Mouse (Mus musculus) intestine, embryonic 14.5 days (tissue): ENCODE results near the gene Nes. TPM values are rescaled to one million over a fixed set of nuclear protein-coding genes. Genes with fewer than 3 reads are reported as not detected.

Source experiments
- ATAC-seq: fragments of 200-750 bp; cut with Nextera tagmentation; replicated peaks from 2 replicates; pipeline ENCODE4 v1.8.0; 2017; ENCODE audit warnings: low read depth, moderate number of reproducible peaks, moderate TSS enrichment, moderate library complexity; ENCODE audit not compliant: low FRiP score, low TSS enrichment
- DNase-seq: peaks from one replicate; pipeline ENCODE4 v3.0.0-alpha.2; 2018; ENCODE audit warnings: low spot score
- H3K27ac ChIP-seq: fragments of 300-500 bp; sonication (generic); 2 replicates; pipeline ENCODE4 v1.5.1; 2014; ENCODE audit warnings: low read depth, mild to moderate bottlenecking, control low read depth
- H3K27me3 ChIP-seq: fragments of 300-500 bp; sonication (generic); replicated peaks from 2 replicates; pipeline ENCODE4 v1.6.1; 2014; ENCODE audit warnings: low read length, control low read depth; ENCODE audit not compliant: control insufficient read depth, insufficient read depth
- H3K36me3 ChIP-seq: fragments of 300-500 bp; sonication (generic); 2 replicates; pipeline ENCODE4 v1.6.1; 2014; ENCODE audit warnings: low read length, control low read depth; ENCODE audit not compliant: control insufficient read depth, insufficient read depth
- H3K4me1 ChIP-seq: fragments of 300-500 bp; sonication (generic); replicated peaks from 2 replicates; pipeline ENCODE4 v1.6.1; 2014; ENCODE audit warnings: low read length, control low read depth, mixed read lengths; ENCODE audit not compliant: control insufficient read depth, insufficient read depth
- H3K4me2 ChIP-seq: fragments of 300-500 bp; sonication (generic); 2 replicates; pipeline ENCODE4 v1.6.1; 2014; ENCODE audit warnings: low read length
- H3K4me3 ChIP-seq: fragments of 300-500 bp; sonication (generic); 2 replicates; pipeline ENCODE4 v1.5.1; 2014; ENCODE audit warnings: low read depth, low read length, control low read depth, mixed read lengths
- H3K9ac ChIP-seq: fragments of 300-500 bp; sonication (generic); 2 replicates; pipeline ENCODE4 v1.6.1; 2014; ENCODE audit warnings: mild to moderate bottlenecking, low read length
- H3K9me3 ChIP-seq: fragments of 300-500 bp; sonication (generic); 2 replicates; pipeline ENCODE4 v1.6.1; 2016; ENCODE audit warnings: low read length, control low read depth; ENCODE audit not compliant: control insufficient read depth
- whole genome bisulfite sequencing: fragments of 180-500 bp; shearing (Covaris S2); extraction: QIAGEN DNeasy Blood & Tissue Kit; methylation state at CpG from one replicate; pipeline ENCODE4 v1.1.7; 2014; 5-methylcytosine and 5-hydroxymethylcytosine counted together
- polyA plus RNA-seq: library from polyadenylated mRNA; unstranded; fragments of >200 nt; fragmentation: Nextera tagmentation; extraction: Ambion mirVana; gene quantifications from 2 replicates; pipeline ENCODE4 v1.2.1, GENCODE M21; 2014

The Nes gene
- polyA plus RNA-seq, 1 experiment from 2014 or later: 13.4 TPM

DNA sequence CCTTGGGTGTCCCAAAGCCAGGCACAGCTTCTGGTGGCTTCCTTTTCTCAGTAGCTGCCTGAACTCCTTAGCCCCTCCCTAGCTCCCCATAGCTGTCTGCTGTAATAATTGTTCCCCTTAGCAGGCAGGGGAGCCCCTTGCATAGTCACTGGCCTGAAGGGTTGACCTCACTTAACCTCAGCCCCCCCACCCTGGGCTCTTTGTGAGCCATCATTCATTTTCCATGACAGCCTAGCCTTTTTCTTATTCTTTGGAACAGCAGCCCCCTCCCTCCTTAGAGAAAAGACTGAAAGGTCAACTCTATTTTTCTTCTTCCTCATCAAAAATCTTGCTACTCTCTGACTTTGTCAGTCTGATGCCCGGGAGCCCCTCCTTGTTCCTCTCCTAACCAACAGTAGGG, 11.9 kb upstream of the Nes start:
- no peak overlapping the region for H3K27ac ChIP-seq
- 39% methylated on average over 1 of the region's 1 CpGs for WGBS
- no peak for ATAC-seq
- no peak overlapping the region for H3K4me3 ChIP-seq
- no peaks in the 10 kb centered on the region for H3K27me3 ChIP-seq
- no peak overlapping the region for H3K4me2 ChIP-seq
- no peaks in the 10 kb centered on the region for H3K36me3 ChIP-seq
- no peak overlapping the region for H3K9ac ChIP-seq
- H3K9me3 ChIP-seq: no peaks in the 10 kb centered on the region
- H3K4me1 ChIP-seq: peaks cover 10% of the 10 kb centered on the region; the same call in 1 of the 2 replicates
- no peak for DNase-seq

DNA sequence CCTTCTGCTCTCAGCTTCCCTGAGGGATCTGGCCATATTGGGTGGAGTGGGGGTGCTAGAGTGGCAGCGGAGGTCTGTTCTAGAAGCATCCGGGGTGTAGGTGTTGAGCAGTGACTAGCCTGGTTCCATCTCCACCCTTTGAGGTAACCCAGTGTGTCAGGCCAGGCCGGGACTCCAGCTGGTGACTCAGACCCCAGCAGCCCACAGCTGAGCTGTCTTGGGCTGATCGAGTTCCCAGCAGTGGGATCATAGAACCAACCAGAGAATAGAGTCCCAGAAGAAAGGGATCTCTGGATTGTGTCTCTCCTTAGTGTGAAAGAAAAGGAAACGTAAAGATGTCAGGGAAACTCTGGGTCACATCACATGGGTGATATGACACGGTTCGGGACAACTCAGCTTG, 11.5 kb upstream of the Nes start:
- Histone ChIP-seq H3K4me1 (peaks cover 10% of the 10 kb centered on the region; the same call in 1 of the 2 replicates), H3K36me3 (no peaks in the 10 kb centered on the region), H3K9ac (no peak overlapping the region), H3K4me3 (no peak overlapping the region), H3K27me3 (no peaks in the 10 kb centered on the region), H3K27ac (peak overlapping the region; percentile 96; the same call in 1 of the 2 replicates), H3K9me3 (no peaks in the 10 kb centered on the region), H3K4me2 (no peak overlapping the region)
- ATAC-seq (no peak), DNase-seq (no peak)
- WGBS: 58% methylated on average over 7 of the region's 7 CpGs

DNA sequence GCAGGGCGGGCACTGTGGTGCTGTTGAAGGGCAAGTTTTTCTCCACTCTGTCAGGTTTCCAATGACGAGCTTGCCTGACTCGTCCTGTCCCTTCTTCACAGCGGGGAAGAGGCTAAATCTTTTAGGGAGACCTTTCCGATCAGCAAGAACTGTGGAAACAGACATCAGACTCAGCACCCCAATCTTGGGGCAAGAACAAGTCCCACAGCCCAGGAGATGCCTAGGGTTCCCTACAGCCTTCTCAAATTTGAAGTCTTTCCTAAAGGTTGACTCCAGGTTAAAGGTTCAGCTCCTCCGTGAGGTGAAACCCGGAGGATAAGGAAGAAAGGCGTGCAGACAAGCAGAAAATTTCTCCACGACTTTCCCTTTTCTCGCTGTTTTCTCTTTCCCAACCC, 10.7 kb upstream of the Nes start:
- WGBS: 13% methylated on average over 10 of the region's 10 CpGs
- no peak for ATAC-seq
- Histone ChIP-seq H3K4me2 (peak overlapping the region; percentile 69), H3K4me1 (peaks cover 10% of the 10 kb centered on the region; the same call in 1 of the 2 replicates), H3K36me3 (no peaks in the 10 kb centered on the region), H3K27ac (peak overlapping the region; percentile 96), H3K27me3 (no peaks in the 10 kb centered on the region), H3K9me3 (no peaks in the 10 kb centered on the region), H3K9ac (peak overlapping the region; percentile 57), H3K4me3 (peak overlapping the region; percentile 34)
- DNase-seq: no peak

DNA sequence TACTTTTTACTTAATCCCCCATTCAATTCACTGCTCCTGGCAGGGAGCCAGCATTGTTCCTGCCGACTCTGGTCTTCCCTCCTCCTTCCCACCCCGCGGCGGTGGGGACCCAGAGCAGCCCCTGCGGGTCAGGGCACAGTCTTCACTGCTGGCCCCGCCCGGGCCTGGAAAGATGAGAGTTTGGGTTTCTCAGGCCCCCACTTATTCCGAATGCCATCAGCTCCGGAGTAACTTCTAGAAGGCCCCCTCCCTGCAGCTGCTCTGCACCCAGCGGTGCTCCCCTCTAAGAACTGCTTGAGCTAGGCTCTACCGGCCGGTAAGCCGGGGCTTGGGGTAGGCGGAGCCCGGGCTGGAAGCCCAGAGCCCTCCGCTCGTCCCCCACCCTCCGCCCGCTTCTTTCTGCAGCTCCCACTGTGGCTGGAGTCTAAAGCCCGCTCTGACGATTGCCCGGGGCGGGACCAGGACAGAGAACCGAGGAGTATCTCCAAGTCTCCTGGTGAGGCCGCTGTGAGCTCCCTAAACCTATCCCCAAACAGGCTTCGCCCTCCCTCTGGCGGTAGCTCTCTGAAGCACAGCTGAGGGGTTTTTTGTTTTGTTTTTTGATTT, 10.2 kb upstream of the Nes start:
- H3K4me3 ChIP-seq: peak overlapping the region; percentile 34
- under 1% methylated on average over 27 of the region's 27 CpGs for WGBS

DNA sequence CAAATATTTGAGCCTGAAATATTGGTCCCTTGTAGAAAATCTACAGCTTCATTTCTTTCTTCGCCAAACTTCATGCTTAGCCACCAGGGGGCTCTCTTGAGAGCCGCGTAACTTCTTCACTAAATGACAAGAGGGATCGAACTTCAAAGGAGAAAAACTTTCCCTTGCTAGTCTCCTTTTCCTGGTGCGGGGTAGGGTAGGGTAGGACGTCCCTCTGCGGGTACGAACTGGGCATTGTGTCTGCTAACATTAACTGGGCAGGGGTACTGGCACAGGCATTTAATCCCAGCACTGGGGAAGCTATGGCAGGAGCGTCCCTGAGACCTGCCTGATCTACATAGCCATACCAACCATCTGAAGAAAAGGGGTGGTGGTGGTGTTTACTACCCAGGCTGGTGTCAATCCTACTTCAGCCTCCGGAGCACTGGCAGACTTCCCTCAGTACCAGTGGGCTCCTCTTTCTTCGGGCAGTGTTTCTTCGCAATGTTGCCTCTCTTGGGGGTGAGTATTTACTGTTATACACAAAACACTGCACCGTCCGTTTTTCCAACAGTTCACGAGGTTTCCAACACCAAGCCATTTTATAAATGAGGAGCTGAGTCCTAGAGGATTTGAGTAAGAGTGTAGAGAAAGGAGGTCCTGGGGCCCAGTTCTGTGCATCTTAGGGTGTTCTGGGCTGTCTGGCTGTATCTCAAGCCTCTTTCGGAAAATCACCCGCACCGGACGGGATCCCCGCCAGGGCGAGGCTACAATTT, 517 bp upstream of the Nes start:
- peak; percentile 85 for DNase-seq
- 2% methylated on average over 21 of the region's 21 CpGs for WGBS
- ATAC-seq: 0 out of 2 replicates have a peak, but pooled peaks have one; percentile 37

More for the DNA sequence above, 10.2 kb upstream of the Nes start:
- Histone ChIP-seq H3K27me3 (no peaks in the 10 kb centered on the region), H3K36me3 (no peaks in the 10 kb centered on the region), H3K4me1 (peaks cover 10% of the 10 kb centered on the region; the same call in 1 of the 2 replicates), H3K9ac (peak overlapping the region; percentile 57), H3K27ac (peak overlapping the region; percentile 96), H3K4me2 (peak overlapping the region; percentile 69), H3K9me3 (no peaks in the 10 kb centered on the region)
- DNase-seq (peak; percentile 94), ATAC-seq (peak; percentile 97)

DNA sequence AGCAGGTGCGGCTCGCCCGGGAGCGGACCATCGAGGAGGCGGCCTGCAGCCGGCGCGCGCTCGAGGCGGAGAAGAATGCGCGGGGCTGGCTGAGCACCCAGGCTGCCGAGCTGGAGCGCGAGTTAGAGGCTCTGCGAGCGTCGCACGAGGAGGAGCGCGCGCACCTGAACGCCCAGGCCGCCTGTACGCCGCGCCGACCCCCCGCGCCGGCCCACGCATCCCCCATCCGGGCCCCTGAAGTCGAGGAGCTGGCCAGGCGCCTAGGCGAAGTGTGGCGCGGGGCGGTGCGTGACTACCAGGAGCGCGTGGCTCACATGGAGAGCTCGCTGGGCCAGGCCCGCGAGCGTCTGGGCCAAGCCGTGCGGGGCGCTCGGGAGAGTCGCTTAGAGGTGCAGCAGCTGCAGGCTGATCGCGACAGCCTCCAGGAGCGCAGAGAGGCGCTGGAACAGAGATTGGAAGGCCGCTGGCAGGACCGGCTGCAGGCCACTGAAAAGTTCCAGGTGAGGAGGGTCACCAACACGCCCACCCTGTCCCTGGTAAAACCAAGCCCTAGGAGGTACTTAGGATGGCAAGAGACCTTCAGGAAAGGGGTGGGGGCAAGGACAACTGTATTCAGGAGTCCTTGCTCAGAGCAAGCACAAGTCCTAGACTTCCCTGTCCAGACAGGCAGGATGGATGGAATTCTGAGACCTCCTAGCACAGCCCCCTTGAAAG, 768 bp downstream of the Nes start:
- peaks cover 14% of the 10 kb centered on the region for H3K36me3 ChIP-seq
- H3K27me3 ChIP-seq: no peaks in the 10 kb centered on the region
- peak overlapping the region; percentile 56 for H3K4me3 ChIP-seq
- DNase-seq (no peak), ATAC-seq (peak; percentile 51)
- H3K27ac ChIP-seq: no peak overlapping the region
- peaks cover 37% of the 10 kb centered on the region for H3K4me1 ChIP-seq
- peak overlapping the region; percentile 86 for H3K4me2 ChIP-seq
- no peaks in the 10 kb centered on the region for H3K9me3 ChIP-seq
- H3K9ac ChIP-seq: peak overlapping the region; percentile 61
- WGBS: under 1% methylated on average over 53 of the region's 60 CpGs

More for the DNA sequence above, 517 bp upstream of the Nes start:
- Histone ChIP-seq H3K27ac (no peak overlapping the region; the same call in 1 of the 2 replicates), H3K4me1 (peaks cover 37% of the 10 kb centered on the region), H3K9ac (peak overlapping the region; percentile 23; the same call in 1 of the 2 replicates), H3K36me3 (peaks cover 2% of the 10 kb centered on the region; the same call in 1 of the 2 replicates), H3K9me3 (no peaks in the 10 kb centered on the region), H3K4me3 (peak overlapping the region; percentile 56), H3K27me3 (no peaks in the 10 kb centered on the region), H3K4me2 (peak overlapping the region; percentile 86)

DNA sequence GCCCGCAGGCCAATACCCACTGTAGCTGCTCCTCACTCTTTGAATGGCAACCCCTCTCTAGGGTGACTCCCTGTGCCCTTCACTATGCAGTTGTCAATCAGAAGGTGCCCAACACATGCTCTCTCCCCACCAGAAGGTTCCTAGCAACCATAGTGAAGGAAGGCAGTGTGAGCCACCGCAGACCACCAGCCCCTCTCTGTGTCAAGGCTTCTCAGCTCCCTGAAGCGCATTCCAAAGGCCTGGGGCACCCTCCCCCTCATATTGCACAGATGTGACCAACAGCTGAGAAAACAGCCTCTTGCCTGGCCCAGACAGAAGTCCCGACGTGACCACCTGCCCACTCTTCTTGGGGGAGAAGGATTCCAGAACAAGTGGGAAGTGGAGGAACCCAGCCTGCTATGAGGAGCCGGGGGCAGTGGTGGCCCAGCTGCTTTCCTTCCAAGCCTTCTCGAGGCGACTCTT, 1.4 kb downstream of the Nes start:
- H3K27ac ChIP-seq: no peak overlapping the region
- H3K4me1 ChIP-seq: peaks cover 37% of the 10 kb centered on the region
- no peak for DNase-seq
- peaks cover 19% of the 10 kb centered on the region for H3K36me3 ChIP-seq
- 18% methylated on average over 8 of the region's 8 CpGs for WGBS
- peak overlapping the region; percentile 61 for H3K9ac ChIP-seq
- no peaks in the 10 kb centered on the region for H3K9me3 ChIP-seq
- H3K4me3 ChIP-seq: peak overlapping the region; percentile 56
- peak overlapping the region; percentile 86 for H3K4me2 ChIP-seq
- no peaks in the 10 kb centered on the region for H3K27me3 ChIP-seq
- no peak for ATAC-seq

DNA sequence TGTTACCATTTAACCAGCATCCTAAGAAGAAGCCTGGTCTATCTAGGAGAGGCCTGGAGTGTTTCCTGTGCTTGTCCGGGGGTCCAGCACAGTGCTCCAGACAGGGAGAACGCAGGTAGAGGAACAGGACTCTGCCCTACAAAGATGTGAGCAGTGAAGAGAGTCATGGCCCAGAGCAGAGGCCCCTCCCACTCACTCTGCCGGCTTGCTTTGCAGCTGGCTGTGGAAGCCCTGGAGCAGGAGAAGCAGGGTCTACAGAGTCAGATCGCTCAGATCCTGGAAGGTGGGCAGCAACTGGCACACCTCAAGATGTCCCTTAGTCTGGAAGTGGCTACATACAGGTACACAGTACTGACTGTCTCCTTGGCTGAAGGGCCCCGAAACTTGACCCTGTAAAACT, 1.9 kb downstream of the Nes start:
- H3K9me3 ChIP-seq: no peaks in the 10 kb centered on the region
- peak overlapping the region; percentile 86 for H3K4me2 ChIP-seq
- H3K27me3 ChIP-seq: no peaks in the 10 kb centered on the region
- DNase-seq (no peak), ATAC-seq (no peak; the same call in 1 of the 2 replicates)
- H3K27ac ChIP-seq: no peak overlapping the region
- H3K9ac ChIP-seq: peak overlapping the region; percentile 61
- WGBS: 26% methylated on average over 5 of the region's 5 CpGs
- H3K4me1 ChIP-seq: peaks cover 37% of the 10 kb centered on the region
- H3K4me3 ChIP-seq: peak overlapping the region; percentile 56
- peaks cover 25% of the 10 kb centered on the region for H3K36me3 ChIP-seq
